Mouse (Mus musculus): ENCODE measurements around the gene Fkbp2. TPM values are rescaled to one million over a fixed set of nuclear protein-coding genes. Genes with fewer than 3 reads are reported as not detected.
A peak's percentile ranks its signal among the peaks of the same experiment; 100 is the strongest.

The Fkbp2 gene
- polyA plus RNA-seq, 1 experiment from 2014 or later, result 101 TPM

DNA sequence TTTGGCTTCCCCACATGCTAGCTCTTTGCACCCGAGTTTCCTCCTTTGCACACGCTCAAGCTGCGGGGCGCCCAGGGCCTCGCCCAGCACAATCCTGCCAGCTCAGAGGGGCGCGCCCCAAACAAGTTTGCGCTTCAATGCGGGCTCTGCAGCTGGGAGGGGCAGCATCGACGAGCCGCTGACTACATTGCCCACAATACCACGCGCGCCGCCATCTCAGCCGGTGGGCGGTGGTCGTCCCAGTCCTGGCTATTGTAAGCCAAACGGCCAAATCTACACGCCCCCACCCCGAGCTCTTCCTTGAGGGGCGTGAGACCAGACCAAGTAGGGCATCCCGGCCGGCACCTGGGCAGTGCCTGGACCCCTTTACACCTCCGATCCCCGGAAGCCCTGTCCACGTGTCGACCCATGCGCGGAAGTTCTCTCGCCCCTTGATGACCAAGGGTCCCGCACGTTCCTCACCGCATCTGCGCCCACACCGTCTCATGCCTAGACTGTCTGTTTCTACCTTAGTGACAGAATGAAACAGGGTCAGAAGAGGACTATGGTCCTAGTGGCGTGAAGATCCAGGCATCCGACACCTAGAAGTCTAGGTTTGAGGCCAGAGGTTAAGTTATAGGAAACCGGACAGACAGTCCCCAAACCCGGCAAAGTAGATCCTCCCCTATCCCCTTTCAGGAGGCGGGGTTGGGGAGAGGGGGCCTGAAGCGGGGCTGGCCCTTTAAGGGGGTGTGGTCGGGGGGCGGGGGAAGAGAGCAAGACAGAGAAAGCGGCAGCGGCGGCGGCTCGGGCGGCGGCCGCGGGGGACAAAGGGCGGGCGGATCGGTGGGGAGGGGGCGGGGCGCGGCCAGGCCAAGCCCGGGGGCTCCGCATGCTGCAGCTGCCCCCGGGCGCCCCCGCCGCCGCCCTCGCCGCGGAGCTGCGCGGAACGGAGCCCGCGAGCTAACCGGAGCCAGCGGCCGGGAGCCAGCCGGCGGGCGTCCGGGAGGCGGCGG, 5.8 kb downstream of the Fkbp2 start, which contains the start of gene Ppp1r14b:
TSS of gene Ppp1r14b (plus strand) at position 758 of the 995 bp plus-strand sequence.
- peak; percentile 73 for ATAC-seq

DNA sequence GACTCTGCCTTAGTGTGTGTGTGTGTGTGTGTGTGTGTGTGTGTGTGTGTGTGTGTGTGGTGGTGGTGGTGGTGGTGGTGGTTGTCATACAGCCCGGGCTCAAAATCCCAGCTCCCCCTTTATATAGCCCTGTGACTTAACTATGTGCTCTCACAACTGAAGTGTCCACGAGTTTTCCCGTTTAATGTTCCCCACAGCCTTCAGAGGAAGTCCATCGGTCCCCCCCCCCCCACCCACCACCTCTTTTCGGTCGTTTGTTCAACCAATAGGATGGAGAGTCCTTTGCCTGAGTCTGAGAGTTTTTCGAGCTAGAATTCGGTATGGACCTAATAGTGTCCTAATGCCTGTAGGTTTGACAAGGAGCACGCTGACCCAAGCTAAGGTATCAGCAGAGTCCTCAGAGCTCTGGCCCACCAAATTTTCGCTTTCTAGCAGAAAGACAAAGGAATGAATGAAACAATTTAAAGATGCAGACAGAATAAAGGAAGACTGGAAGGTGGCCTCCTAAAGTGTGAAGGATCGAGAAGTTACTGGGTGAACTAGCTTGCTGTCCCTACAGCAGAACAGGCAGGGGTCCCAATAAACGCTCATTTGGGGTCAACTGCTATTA, 6.6 kb downstream of the Fkbp2 start:
- Histone ChIP-seq H3K9ac (replicated peaks; ENCODE audit: low read depth, low read length) (peak overlapping the region; percentile 85), H3K27me3 (replicated peaks; ENCODE audit: control insufficient read depth, insufficient read depth, low read length) (peaks cover 10% of the 10 kb centered on the region; the same call in 1 of the 2 replicates), H3K36me3 (ENCODE audit: control insufficient read depth, insufficient read depth) (peaks cover 6% of the 10 kb centered on the region), H3K27ac (ENCODE audit: low read length) (peak overlapping the region; percentile 46; the same call in 1 of the 2 replicates), H3K4me3 (replicated peaks; ENCODE audit: low read length) (peak overlapping the region; percentile 60), H3K9me3 (ENCODE audit: control insufficient read depth, low read length) (no peaks in the 10 kb centered on the region), H3K4me2 (ENCODE audit: low read length) (peak overlapping the region; percentile 58), H3K4me1 (replicated peaks; ENCODE audit: control insufficient read depth, insufficient read depth, low read length) (peaks cover 41% of the 10 kb centered on the region)
- ATAC-seq, result no peak
- WGBS, result 31% methylated on average over 12 of the region's 12 CpGs

More for the DNA sequence above, 5.8 kb downstream of the Fkbp2 start, which contains the start of gene Ppp1r14b:
- Histone ChIP-seq H3K4me2 (ENCODE audit: low read length) (peak within 1 kb of the TSS; percentile 72), H3K36me3 (ENCODE audit: control insufficient read depth, insufficient read depth) (peaks cover 6% of the 10 kb centered on the region), H3K4me1 (replicated peaks; ENCODE audit: control insufficient read depth, insufficient read depth, low read length) (peaks cover 47% of the 10 kb centered on the region), H3K4me3 (replicated peaks; ENCODE audit: low read length) (peak within 1 kb of the TSS; percentile 60), H3K9me3 (ENCODE audit: control insufficient read depth, low read length) (no peaks in the 10 kb centered on the region), H3K27ac (ENCODE audit: low read length) (peak within 1 kb of the TSS; percentile 82), H3K9ac (replicated peaks; ENCODE audit: low read depth, low read length) (peak within 1 kb of the TSS; percentile 85), H3K27me3 (replicated peaks; ENCODE audit: control insufficient read depth, insufficient read depth, low read length) (peaks cover 5% of the 10 kb centered on the region; the same call in 1 of the 2 replicates)
- WGBS, result 0% methylated on average over 64 of the region's 84 CpGs

DNA sequence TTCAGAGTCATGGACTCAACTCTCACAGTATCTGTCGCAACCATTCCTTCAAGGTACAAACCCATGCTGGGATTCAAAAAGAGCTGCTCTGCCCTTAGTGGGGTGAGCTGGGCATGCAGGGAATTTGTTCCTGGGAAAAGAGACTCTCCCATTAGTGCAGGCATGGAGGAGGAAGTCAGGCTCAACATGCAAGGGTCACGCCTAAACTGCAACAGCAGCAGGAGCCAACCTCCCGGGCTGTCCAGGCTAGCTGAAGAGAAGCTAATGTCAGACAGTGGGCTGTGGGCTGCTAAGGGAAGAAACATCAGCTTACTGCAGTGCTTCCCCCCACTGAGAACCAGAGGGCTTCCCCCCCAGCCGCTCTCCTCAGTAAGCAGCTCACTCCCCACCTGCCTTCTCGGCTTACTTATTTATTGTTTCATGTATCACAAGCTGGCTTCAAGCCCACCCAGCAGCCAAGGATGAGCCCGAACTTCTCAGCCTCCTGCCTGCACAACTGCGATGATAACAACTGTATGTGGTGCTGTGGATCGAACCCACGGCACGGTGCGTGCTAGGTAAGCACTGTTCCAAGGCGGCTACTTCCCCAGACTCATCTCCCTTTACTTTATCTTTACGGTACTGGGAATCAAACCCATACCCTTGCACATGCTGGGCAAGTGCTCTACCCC, 7.9 kb downstream of the Fkbp2 start:
- no peaks in the 10 kb centered on the region for H3K9me3 ChIP-seq (ENCODE audit: control insufficient read depth, low read length)
- H3K27me3 ChIP-seq (replicated peaks; ENCODE audit: control insufficient read depth, insufficient read depth, low read length), result peaks cover 15% of the 10 kb centered on the region; the same call in 1 of the 2 replicates
- peaks cover 28% of the 10 kb centered on the region for H3K4me1 ChIP-seq (replicated peaks; ENCODE audit: control insufficient read depth, insufficient read depth, low read length)
- no peak overlapping the region for H3K27ac ChIP-seq (ENCODE audit: low read length)
- H3K9ac ChIP-seq (replicated peaks; ENCODE audit: low read depth, low read length), result no peak overlapping the region
- no peak overlapping the region for H3K4me2 ChIP-seq (ENCODE audit: low read length)
- no peak overlapping the region for H3K4me3 ChIP-seq (replicated peaks; ENCODE audit: low read length)
- 87% methylated on average over 13 of the region's 13 CpGs for WGBS
- no peak for ATAC-seq
- H3K36me3 ChIP-seq (ENCODE audit: control insufficient read depth, insufficient read depth), result peaks cover 2% of the 10 kb centered on the region; the same call in 1 of the 2 replicates

GRCm38 (mm10) chr19:6971644-6972043, 8.7 kb downstream of the Fkbp2 start:
- Histone ChIP-seq H3K36me3 (ENCODE audit: control insufficient read depth, insufficient read depth) (no peaks in the 10 kb centered on the region), H3K4me3 (replicated peaks; ENCODE audit: low read length) (no peak overlapping the region), H3K4me1 (replicated peaks; ENCODE audit: control insufficient read depth, insufficient read depth, low read length) (peaks cover 22% of the 10 kb centered on the region), H3K4me2 (ENCODE audit: low read length) (no peak overlapping the region), H3K9ac (replicated peaks; ENCODE audit: low read depth, low read length) (no peak overlapping the region), H3K9me3 (ENCODE audit: control insufficient read depth, low read length) (no peaks in the 10 kb centered on the region), H3K27ac (ENCODE audit: low read length) (no peak overlapping the region), H3K27me3 (replicated peaks; ENCODE audit: control insufficient read depth, insufficient read depth, low read length) (peaks cover 15% of the 10 kb centered on the region; the same call in 1 of the 2 replicates)
- no peak for ATAC-seq
- 59% methylated on average over 6 of the region's 6 CpGs for WGBS

DNA sequence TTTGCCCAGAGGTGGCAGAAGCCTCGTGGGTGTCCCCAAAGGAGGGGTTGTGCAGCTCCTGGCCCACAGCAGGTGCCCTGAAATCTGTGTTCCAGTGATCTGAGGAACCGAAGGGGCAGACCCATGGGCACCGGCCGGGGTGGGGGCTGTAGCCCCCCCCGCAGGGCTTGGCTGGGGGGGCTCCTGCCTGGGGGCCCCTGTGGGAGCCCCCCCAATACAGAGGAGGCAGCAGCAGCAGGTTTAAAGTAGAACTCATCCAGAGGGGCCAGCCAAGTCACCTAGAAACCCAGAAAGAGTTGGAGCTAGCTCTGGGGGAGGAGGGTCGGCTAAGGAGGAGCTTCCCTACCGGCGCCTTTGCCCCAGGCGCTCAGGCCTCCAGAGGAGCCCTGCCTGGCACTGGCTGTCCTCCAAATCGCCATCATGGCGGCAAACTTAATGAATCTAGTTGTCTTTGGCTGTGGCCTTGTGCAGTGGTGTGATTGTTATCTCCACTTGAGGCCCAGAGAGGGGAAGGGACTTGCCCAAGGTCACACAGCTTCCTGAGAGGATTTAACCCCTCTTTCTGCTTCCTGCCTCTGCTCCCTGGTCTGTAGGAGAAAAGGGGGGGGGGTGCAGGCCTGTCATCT, 9.7 kb downstream of the Fkbp2 start:
- Histone ChIP-seq H3K4me2 (ENCODE audit: low read length) (peak overlapping the region; percentile 47; the same call in 1 of the 2 replicates), H3K4me1 (replicated peaks; ENCODE audit: control insufficient read depth, insufficient read depth, low read length) (peaks cover 16% of the 10 kb centered on the region), H3K27ac (ENCODE audit: low read length) (no peak overlapping the region), H3K27me3 (replicated peaks; ENCODE audit: control insufficient read depth, insufficient read depth, low read length) (peaks cover 15% of the 10 kb centered on the region; the same call in 1 of the 2 replicates), H3K9ac (replicated peaks; ENCODE audit: low read depth, low read length) (peak overlapping the region; percentile 35), H3K36me3 (ENCODE audit: control insufficient read depth, insufficient read depth) (no peaks in the 10 kb centered on the region), H3K4me3 (replicated peaks; ENCODE audit: low read length) (no peak overlapping the region), H3K9me3 (ENCODE audit: control insufficient read depth, low read length) (no peaks in the 10 kb centered on the region)
- no peak for ATAC-seq
- WGBS, result 16% methylated on average over 11 of the region's 11 CpGs

DNA sequence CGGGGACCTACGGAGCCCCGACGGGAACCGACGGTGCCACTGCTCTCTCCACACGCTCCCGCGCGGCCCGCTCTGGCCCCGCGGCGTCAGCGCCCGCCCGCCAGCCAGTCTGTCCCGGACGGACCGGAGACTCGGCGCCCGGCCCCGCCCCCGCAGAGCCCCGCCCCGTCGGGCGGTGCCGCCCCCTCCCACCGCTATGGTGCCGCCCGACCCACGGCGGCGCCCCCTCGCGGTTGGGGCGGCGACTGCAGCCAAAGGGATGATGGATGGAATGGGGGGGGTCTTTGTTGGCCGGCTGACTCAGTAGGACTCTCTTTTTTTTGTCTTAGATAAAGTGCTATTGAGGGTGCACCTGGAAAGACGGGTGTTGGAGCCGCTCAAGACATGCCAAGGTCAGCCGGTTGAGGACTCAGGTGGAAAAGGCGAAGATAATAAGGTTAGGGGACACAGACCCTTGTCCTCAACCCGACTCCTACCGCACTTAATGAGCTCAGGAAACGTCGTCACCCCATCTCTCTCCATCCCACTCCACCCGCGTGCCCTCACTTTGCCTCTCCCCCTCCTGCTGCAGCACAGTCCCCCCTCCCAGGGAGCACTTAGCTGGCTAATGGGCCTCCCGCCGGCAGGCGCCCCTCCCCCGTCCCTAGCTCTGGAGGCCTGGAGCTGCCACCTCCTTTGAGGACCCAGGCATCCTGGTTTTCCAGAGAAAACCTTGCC, 10.5 kb downstream of the Fkbp2 start:
- no peaks in the 10 kb centered on the region for H3K9me3 ChIP-seq (ENCODE audit: control insufficient read depth, low read length)
- H3K36me3 ChIP-seq (ENCODE audit: control insufficient read depth, insufficient read depth), result no peaks in the 10 kb centered on the region
- under 1% methylated on average over 55 of the region's 55 CpGs for WGBS
- 0 out of 2 replicates have a peak, but pooled peaks have one; percentile 11 for ATAC-seq
- peak overlapping the region; percentile 57 for H3K9ac ChIP-seq (replicated peaks; ENCODE audit: low read depth, low read length)
- peak overlapping the region; percentile 47 for H3K4me2 ChIP-seq (ENCODE audit: low read length)
- no peak overlapping the region for H3K27ac ChIP-seq (ENCODE audit: low read length)
- H3K4me3 ChIP-seq (replicated peaks; ENCODE audit: low read length), result peak overlapping the region; percentile 42
- H3K27me3 ChIP-seq (replicated peaks; ENCODE audit: control insufficient read depth, insufficient read depth, low read length), result peaks cover 15% of the 10 kb centered on the region; the same call in 1 of the 2 replicates
- peaks cover 16% of the 10 kb centered on the region for H3K4me1 ChIP-seq (replicated peaks; ENCODE audit: control insufficient read depth, insufficient read depth, low read length)

GRCm38 (mm10) chr19:6969291-6969664, 11.0 kb downstream of the Fkbp2 start:
- peaks cover 15% of the 10 kb centered on the region; the same call in 1 of the 2 replicates for H3K27me3 ChIP-seq (replicated peaks; ENCODE audit: control insufficient read depth, insufficient read depth, low read length)
- peak overlapping the region; percentile 42 for H3K4me3 ChIP-seq (replicated peaks; ENCODE audit: low read length)
- H3K9ac ChIP-seq (replicated peaks; ENCODE audit: low read depth, low read length), result peak overlapping the region; percentile 57
- no peaks in the 10 kb centered on the region for H3K9me3 ChIP-seq (ENCODE audit: control insufficient read depth, low read length)
- H3K36me3 ChIP-seq (ENCODE audit: control insufficient read depth, insufficient read depth), result no peaks in the 10 kb centered on the region
- H3K27ac ChIP-seq (ENCODE audit: low read length), result no peak overlapping the region
- no peak for ATAC-seq
- peak overlapping the region; percentile 47 for H3K4me2 ChIP-seq (ENCODE audit: low read length)
- peaks cover 16% of the 10 kb centered on the region for H3K4me1 ChIP-seq (replicated peaks; ENCODE audit: control insufficient read depth, insufficient read depth, low read length)
- under 1% methylated on average over 20 of the region's 20 CpGs for WGBS

Data from forebrain, embryonic 16.5 days (tissue).